Mouse (Mus musculus): Measurements from ENCODE around the gene Polr3a. TPM values are rescaled to one million over a fixed set of nuclear protein-coding genes. Genes with fewer than 3 reads are reported as not detected.

Polr3a gene
- total and polyA plus RNA-seq, 3 experiments: 11.6 to 18.4 (median 15.9) TPM

DNA sequence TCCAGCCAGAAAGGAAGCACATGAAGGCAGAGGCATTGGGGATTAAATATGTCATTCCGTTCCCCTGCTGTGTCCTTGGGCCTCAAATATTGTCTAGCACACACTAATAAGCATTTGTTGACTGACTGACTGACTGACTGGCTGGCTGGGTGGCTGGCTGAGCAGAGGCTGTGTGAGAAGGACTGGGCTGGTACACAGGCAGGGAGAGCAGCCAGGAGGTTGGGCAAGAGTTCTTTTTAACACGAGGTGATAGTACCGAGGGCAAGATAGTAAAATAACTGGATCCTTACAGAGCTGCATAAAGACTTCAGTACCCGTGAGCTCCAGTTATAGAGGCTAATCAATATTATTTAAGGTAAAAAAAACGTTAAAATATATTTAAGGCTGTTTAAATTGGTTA is 22.7 kb upstream of the Polr3a start:
- Histone ChIP-seq H3K4me2 (ENCODE audit: insufficient read depth, low read depth, poor library complexity, severe bottlenecking) (no peak overlapping the region), H3K4me3 (replicated peaks in 1 of 3; ENCODE audit: low read depth in 2 of 3, low read length in 2 of 3, poor library complexity in 1 of 3) (no peak overlapping the region), H3K9me3 (replicated peaks; ENCODE audit: low read length) (peaks cover 6% of the 10 kb centered on the region), H3K79me2 (replicated peaks; ENCODE audit: control insufficient read depth, extremely low read depth, insufficient read depth, poor library complexity, severe bottlenecking) (no peaks in the 10 kb centered on the region), H3K9ac (ENCODE audit: insufficient read depth, low read depth) (no peak overlapping the region), H3K27me3 (replicated peaks) (no peaks in the 10 kb centered on the region), H3K4me1 (ENCODE audit: control insufficient read depth in 1 of 2, insufficient read depth in 2 of 2) (no peaks in the 10 kb centered on the region), H3K27ac (ENCODE audit: insufficient read depth, low read depth) (no peak overlapping the region), H3K36me3 (replicated peaks in 1 of 2; ENCODE audit: control insufficient read depth in 1 of 2, insufficient read depth in 1 of 2, low read length in 1 of 2) (no peaks in the 10 kb centered on the region)
- DNase-seq (ENCODE audit: extremely low read depth): no peak
- no peak for TF ChIP-seq RAD21 (IDR thresholded peaks at IDR 0.05; ENCODE audit: low read depth, low read length)
- TF ChIP-seq TBP (conservative IDR thresholded peaks at IDR 0.05; ENCODE audit: low read depth, low read length): no peak
- no peak for TF ChIP-seq MEF2A (IDR thresholded peaks at IDR 0.05; ENCODE audit: borderline replicate concordance, low read depth, low read length)
- TF ChIP-seq RCOR1 (conservative IDR thresholded peaks at IDR 0.05; ENCODE audit: low read depth, low read length): no peak
- no peak for TF ChIP-seq MYC (IDR thresholded peaks at IDR 0.05; ENCODE audit: low read depth, low read length)
- TF ChIP-seq NELFE (IDR thresholded peaks at IDR 0.05; ENCODE audit: low read depth, low read length): no peak
- no peak for TF ChIP-seq ZC3H11A (IDR thresholded peaks at IDR 0.05; ENCODE audit: low read depth, low read length)
- TF ChIP-seq ZMIZ1 (IDR thresholded peaks at IDR 0.05; ENCODE audit: low read depth, low read length): no peak
- no peak for TF ChIP-seq JUN (IDR thresholded peaks at IDR 0.05; ENCODE audit: insufficient read depth, low read depth, low read length)
- TF ChIP-seq USF1 (IDR thresholded peaks at IDR 0.05; ENCODE audit: low read depth, low read length): no peak
- no peak for TF ChIP-seq KAT2A (IDR thresholded peaks at IDR 0.05; ENCODE audit: insufficient replicate concordance, low read length)
- no peak for TF ChIP-seq ETS1 (conservative IDR thresholded peaks at IDR 0.05; ENCODE audit: low read depth, low read length)
- TF ChIP-seq EP300 (IDR thresholded peaks at IDR 0.05; ENCODE audit: low read length): no peak
- no peak for TF ChIP-seq E2F4 (IDR thresholded peaks at IDR 0.05; ENCODE audit: insufficient replicate concordance, low read depth, low read length)
- no peak for TF ChIP-seq ZNF384 (IDR thresholded peaks at IDR 0.05; ENCODE audit: low read depth, low read length)
- no peak for TF ChIP-seq USF2 (conservative IDR thresholded peaks at IDR 0.05; ENCODE audit: low read depth, low read length)
- no peak for TF ChIP-seq MXI1 (IDR thresholded peaks at IDR 0.05; ENCODE audit: low read depth, low read length)
- dilution Hi-C loops (cut with MboI; ENCODE audit: extremely low pct_ligation_motif_present, extremely low pct_unique_long_range_greater_than_20kb, low sequenced_read_pairs) (no loop called here), in situ Hi-C loops (cut with MboI; ENCODE audit: low pct_ligation_motif_present, low pct_unique_long_range_greater_than_20kb, low sequenced_read_pairs) (no loop called here)

DNA sequence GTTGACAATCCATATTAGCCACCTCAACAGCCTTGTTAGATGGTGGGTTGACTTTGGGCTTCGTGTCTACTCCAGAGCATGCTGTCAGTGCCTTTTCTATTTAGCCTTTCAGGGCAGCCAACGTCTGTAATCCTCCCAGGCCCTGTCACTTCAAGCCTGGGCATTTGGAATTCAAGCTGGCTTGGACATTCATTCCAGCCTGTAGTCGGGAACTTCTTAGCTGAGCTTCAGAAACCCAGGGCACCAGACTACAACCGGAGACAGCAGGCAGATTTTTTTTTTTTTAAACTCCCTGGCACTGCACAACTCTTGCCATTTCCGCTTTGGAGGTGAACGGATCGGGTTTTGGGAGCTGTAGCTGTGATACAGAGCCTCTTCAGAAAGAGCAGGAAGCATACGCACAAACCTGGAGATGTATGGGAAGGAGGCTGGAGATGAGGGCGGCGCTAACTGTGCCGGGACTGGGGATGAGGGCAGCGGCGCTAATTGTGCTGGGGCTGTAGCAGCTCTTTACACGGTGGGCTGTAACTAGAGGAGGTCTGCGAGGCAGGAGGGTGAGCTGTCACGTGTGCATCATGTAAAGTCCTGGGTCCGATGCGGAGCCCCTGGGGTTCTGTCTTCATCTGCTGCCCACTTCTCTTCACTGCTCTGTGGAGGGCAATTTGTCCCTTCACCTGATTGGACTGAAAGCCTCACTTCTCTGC is 21.4 kb upstream of the Polr3a start:
- dilution Hi-C loops (cut with MboI; ENCODE audit: extremely low pct_ligation_motif_present, extremely low pct_unique_long_range_greater_than_20kb, low sequenced_read_pairs) (no loop called here), in situ Hi-C loops (cut with MboI; ENCODE audit: low pct_ligation_motif_present, low pct_unique_long_range_greater_than_20kb, low sequenced_read_pairs) (no loop called here)
- TF ChIP-seq USF1 (IDR thresholded peaks at IDR 0.05; ENCODE audit: low read depth, low read length): no peak
- TF ChIP-seq MAZ (IDR thresholded peaks at IDR 0.05; ENCODE audit: low read depth, low read length): no peak
- no peak overlapping the region for H3K27ac ChIP-seq (ENCODE audit: insufficient read depth, low read depth)
- H3K4me2 ChIP-seq (ENCODE audit: insufficient read depth, low read depth, poor library complexity, severe bottlenecking): no peak overlapping the region
- DNase-seq (ENCODE audit: extremely low read depth): no peak
- H3K36me3 ChIP-seq (replicated peaks in 1 of 2; ENCODE audit: control insufficient read depth in 1 of 2, insufficient read depth in 1 of 2, low read length in 1 of 2): no peaks in the 10 kb centered on the region
- no peak overlapping the region for H3K4me3 ChIP-seq (replicated peaks in 1 of 3; ENCODE audit: low read depth in 2 of 3, low read length in 2 of 3, poor library complexity in 1 of 3)
- no peak overlapping the region for H3K9ac ChIP-seq (ENCODE audit: insufficient read depth, low read depth)
- peaks cover 10% of the 10 kb centered on the region for H3K9me3 ChIP-seq (replicated peaks; ENCODE audit: low read length)
- no peaks in the 10 kb centered on the region for H3K79me2 ChIP-seq (replicated peaks; ENCODE audit: control insufficient read depth, extremely low read depth, insufficient read depth, poor library complexity, severe bottlenecking)
- no peaks in the 10 kb centered on the region for H3K27me3 ChIP-seq (replicated peaks)
- H3K4me1 ChIP-seq (ENCODE audit: control insufficient read depth in 1 of 2, insufficient read depth in 2 of 2): no peaks in the 10 kb centered on the region
